Mouse (Mus musculus): Measurements from ENCODE around the gene Kif5a. TPM values are rescaled to one million over a fixed set of nuclear protein-coding genes. Genes with fewer than 3 reads are reported as not detected.

Kif5a gene
- polyA plus RNA-seq, 1 experiment: 378 TPM

GRCm38 (mm10) chr10:127282620-127283215 is 19.6 kb upstream of the Kif5a start:
- Histone ChIP-seq H3K27me3 (ENCODE audit: control insufficient read depth, insufficient read depth, low read length) (no peaks in the 10 kb centered on the region), H3K27ac (ENCODE audit: insufficient read depth, low read length) (no peak overlapping the region), H3K4me3 (replicated peaks; ENCODE audit: insufficient read depth, low read depth, low read length) (no peak overlapping the region), H3K4me1 (ENCODE audit: control insufficient read depth, insufficient read depth, low read length) (peaks cover 20% of the 10 kb centered on the region)
- WGBS: 33% methylated on average over 13 of the region's 13 CpGs
- TF ChIP-seq POLR2A (IDR thresholded peaks at IDR 0.05; ENCODE audit: borderline replicate concordance, insufficient read depth, low read length) (no peak), CTCF (IDR thresholded peaks at IDR 0.05; ENCODE audit: borderline replicate concordance, insufficient read depth, low read depth, low read length) (no peak)
- peak in 1 of 2 experiments; percentile 30 for DNase-seq

GRCm38 (mm10) chr10:127281316-127281715 is 18.2 kb upstream of the Kif5a start:
- H3K27ac ChIP-seq (ENCODE audit: insufficient read depth, low read length): no peak overlapping the region
- TF ChIP-seq POLR2A (IDR thresholded peaks at IDR 0.05; ENCODE audit: borderline replicate concordance, insufficient read depth, low read length): no peak
- TF ChIP-seq CTCF (IDR thresholded peaks at IDR 0.05; ENCODE audit: borderline replicate concordance, insufficient read depth, low read depth, low read length): no peak
- H3K4me1 ChIP-seq (ENCODE audit: control insufficient read depth, insufficient read depth, low read length): peaks cover 9% of the 10 kb centered on the region
- DNase-seq: no peak
- no peaks in the 10 kb centered on the region for H3K27me3 ChIP-seq (ENCODE audit: control insufficient read depth, insufficient read depth, low read length)
- 35% methylated on average over 8 of the region's 8 CpGs for WGBS
- no peak overlapping the region for H3K4me3 ChIP-seq (replicated peaks; ENCODE audit: insufficient read depth, low read depth, low read length)

DNA sequence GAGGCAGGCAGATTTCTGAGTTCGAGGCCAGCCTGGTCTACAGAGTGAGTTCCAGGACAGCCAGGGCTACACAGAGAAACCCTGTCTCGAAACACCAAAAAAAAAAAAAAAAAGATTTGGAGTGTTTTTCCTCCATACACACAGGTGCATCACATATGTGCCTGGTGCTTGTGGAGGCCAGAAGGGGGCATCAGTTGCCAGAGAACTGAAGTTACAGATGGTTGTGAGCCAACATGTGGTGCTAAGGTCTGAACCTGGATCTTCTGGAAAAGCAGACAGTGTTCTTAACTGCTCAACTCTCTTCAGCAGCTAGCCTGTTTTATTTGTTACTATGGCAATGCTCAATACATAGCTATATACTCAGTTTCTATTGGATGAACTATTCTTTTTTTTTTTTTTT is 16.6 kb upstream of the Kif5a start:
- peaks cover 6% of the 10 kb centered on the region for H3K4me1 ChIP-seq (ENCODE audit: control insufficient read depth, insufficient read depth, low read length)
- WGBS: 95% methylated on average over 2 of the region's 2 CpGs
- H3K4me3 ChIP-seq (replicated peaks; ENCODE audit: insufficient read depth, low read depth, low read length): no peak overlapping the region
- no peak for DNase-seq
- TF ChIP-seq POLR2A (IDR thresholded peaks at IDR 0.05; ENCODE audit: borderline replicate concordance, insufficient read depth, low read length) (no peak), CTCF (IDR thresholded peaks at IDR 0.05; ENCODE audit: borderline replicate concordance, insufficient read depth, low read depth, low read length) (no peak; the same call in 1 of the 2 replicates)
- H3K27ac ChIP-seq (ENCODE audit: insufficient read depth, low read length): no peak overlapping the region
- H3K27me3 ChIP-seq (ENCODE audit: control insufficient read depth, insufficient read depth, low read length): no peaks in the 10 kb centered on the region

DNA sequence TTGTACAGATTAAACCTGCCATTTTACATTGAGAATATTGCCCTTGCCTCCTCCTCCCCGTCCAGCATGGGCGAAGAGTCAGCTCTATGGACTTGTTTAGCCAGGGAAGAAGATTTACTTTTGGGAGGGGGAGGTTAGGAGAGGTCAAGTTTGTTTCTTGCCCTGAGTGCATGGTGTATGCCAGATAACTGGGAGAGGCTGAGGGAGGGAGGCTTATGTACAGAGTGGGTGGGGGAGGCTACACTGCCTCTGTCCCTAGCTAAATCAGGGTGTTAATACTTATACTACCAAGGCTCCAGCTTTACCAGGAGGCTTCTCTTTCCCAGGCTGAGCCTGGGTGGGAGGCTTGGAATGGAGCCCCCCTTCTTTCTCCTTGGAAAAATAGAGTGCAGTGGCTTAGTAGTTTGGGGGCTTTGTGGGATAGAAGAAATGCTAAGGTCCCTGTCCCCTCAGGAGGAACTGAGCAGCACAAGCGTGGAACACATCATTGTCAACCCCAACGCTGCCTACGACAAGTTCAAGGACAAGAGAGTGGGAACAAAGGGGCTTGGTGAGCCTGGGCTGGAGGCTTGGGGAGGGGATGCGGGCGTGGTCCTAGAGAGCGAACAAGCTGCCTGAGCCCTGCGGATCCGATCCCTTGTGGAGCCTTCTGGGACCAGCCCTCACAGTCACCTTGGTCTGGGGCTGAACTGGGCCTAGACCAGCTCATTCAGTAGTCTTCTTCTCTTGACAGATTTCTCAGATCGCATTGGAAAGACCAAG is 11.3 kb upstream of the Kif5a start:
- H3K4me3 ChIP-seq (replicated peaks; ENCODE audit: insufficient read depth, low read depth, low read length): no peak overlapping the region
- TF ChIP-seq POLR2A (IDR thresholded peaks at IDR 0.05; ENCODE audit: borderline replicate concordance, insufficient read depth, low read length) (no peak), CTCF (IDR thresholded peaks at IDR 0.05; ENCODE audit: borderline replicate concordance, insufficient read depth, low read depth, low read length) (no peak)
- no peaks in the 10 kb centered on the region for H3K4me1 ChIP-seq (ENCODE audit: control insufficient read depth, insufficient read depth, low read length)
- no peaks in the 10 kb centered on the region for H3K27me3 ChIP-seq (ENCODE audit: control insufficient read depth, insufficient read depth, low read length)
- DNase-seq: no peak
- WGBS: 89% methylated on average over 11 of the region's 11 CpGs
- no peak overlapping the region for H3K27ac ChIP-seq (ENCODE audit: insufficient read depth, low read length)

GRCm38 (mm10) chr10:127272371-127272770 is 9.2 kb upstream of the Kif5a start:
- no peaks in the 10 kb centered on the region for H3K27me3 ChIP-seq (ENCODE audit: control insufficient read depth, insufficient read depth, low read length)
- H3K4me1 ChIP-seq (ENCODE audit: control insufficient read depth, insufficient read depth, low read length): peaks cover 12% of the 10 kb centered on the region
- DNase-seq: no peak
- 90% methylated on average over 5 of the region's 5 CpGs for WGBS
- H3K27ac ChIP-seq (ENCODE audit: insufficient read depth, low read length): no peak overlapping the region
- no peak overlapping the region for H3K4me3 ChIP-seq (replicated peaks; ENCODE audit: insufficient read depth, low read depth, low read length)
- no peak for TF ChIP-seq CTCF (IDR thresholded peaks at IDR 0.05; ENCODE audit: borderline replicate concordance, insufficient read depth, low read depth, low read length)
- no peak for TF ChIP-seq POLR2A (IDR thresholded peaks at IDR 0.05; ENCODE audit: borderline replicate concordance, insufficient read depth, low read length)

DNA sequence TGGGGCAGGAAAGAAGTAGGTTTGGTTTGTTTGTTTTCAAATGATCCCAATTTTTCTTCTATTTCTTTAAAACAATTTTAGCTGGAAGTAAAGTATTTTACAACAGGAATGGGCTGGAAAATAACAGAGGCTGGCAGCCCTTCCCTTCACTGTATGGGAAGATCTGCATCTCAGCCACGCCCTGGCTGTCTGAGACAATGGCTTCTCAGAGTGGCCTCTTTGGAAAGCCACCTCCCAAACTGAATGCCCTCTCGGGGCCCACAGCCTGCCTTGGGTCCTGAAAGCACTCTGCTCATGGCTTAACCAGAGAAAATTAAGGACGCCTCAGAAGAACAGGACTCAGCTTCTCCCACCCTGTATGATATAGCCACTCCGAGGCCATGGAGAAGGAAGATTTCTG is 6.7 kb upstream of the Kif5a start:
- peaks cover 14% of the 10 kb centered on the region for H3K4me1 ChIP-seq (ENCODE audit: control insufficient read depth, insufficient read depth, low read length)
- no peak overlapping the region for H3K4me3 ChIP-seq (replicated peaks; ENCODE audit: insufficient read depth, low read depth, low read length)
- no peak for DNase-seq
- 72% methylated on average over 4 of the region's 4 CpGs for WGBS
- H3K27ac ChIP-seq (ENCODE audit: insufficient read depth, low read length): no peak overlapping the region
- TF ChIP-seq CTCF (IDR thresholded peaks at IDR 0.05; ENCODE audit: borderline replicate concordance, insufficient read depth, low read depth, low read length) (no peak), POLR2A (IDR thresholded peaks at IDR 0.05; ENCODE audit: borderline replicate concordance, insufficient read depth, low read length) (no peak)
- H3K27me3 ChIP-seq (ENCODE audit: control insufficient read depth, insufficient read depth, low read length): no peaks in the 10 kb centered on the region

- Histone ChIP-seq H3K4me1 (ENCODE audit: control insufficient read depth, insufficient read depth, low read length) (peaks cover 18% of the 10 kb centered on the region), H3K27ac (ENCODE audit: insufficient read depth, low read length) (peak overlapping the region; percentile 38; the same call in 1 of the 2 replicates), H3K27me3 (ENCODE audit: control insufficient read depth, insufficient read depth, low read length) (no peaks in the 10 kb centered on the region), H3K4me3 (replicated peaks; ENCODE audit: insufficient read depth, low read depth, low read length) (no peak overlapping the region)
- WGBS: 10% methylated on average over 12 of the region's 12 CpGs
- TF ChIP-seq POLR2A (IDR thresholded peaks at IDR 0.05; ENCODE audit: borderline replicate concordance, insufficient read depth, low read length): no peak
- TF ChIP-seq CTCF (IDR thresholded peaks at IDR 0.05; ENCODE audit: borderline replicate concordance, insufficient read depth, low read depth, low read length): no peak
- DNase-seq: peak; percentile 60 to 66
Measured at GRCm38 (mm10) chr10:127269036-127269435, 5.9 kb upstream of the Kif5a start.

- 38% methylated on average over 5 of the region's 5 CpGs for WGBS
- Histone ChIP-seq H3K27me3 (ENCODE audit: control insufficient read depth, insufficient read depth, low read length) (no peaks in the 10 kb centered on the region), H3K4me1 (ENCODE audit: control insufficient read depth, insufficient read depth, low read length) (peaks cover 21% of the 10 kb centered on the region), H3K27ac (ENCODE audit: insufficient read depth, low read length) (peak overlapping the region; percentile 38; the same call in 1 of the 2 replicates), H3K4me3 (replicated peaks; ENCODE audit: insufficient read depth, low read depth, low read length) (no peak overlapping the region)
- no peak for DNase-seq
- TF ChIP-seq CTCF (IDR thresholded peaks at IDR 0.05; ENCODE audit: borderline replicate concordance, insufficient read depth, low read depth, low read length): no peak
- TF ChIP-seq POLR2A (IDR thresholded peaks at IDR 0.05; ENCODE audit: borderline replicate concordance, insufficient read depth, low read length): no peak
Measured at GRCm38 (mm10) chr10:127268401-127268800, 5.3 kb upstream of the Kif5a start.

Data from cerebellum, adult 2 months (tissue).